Mouse (Mus musculus): ENCODE data around the gene Wnt7b. TPM values are rescaled to one million over a fixed set of nuclear protein-coding genes. Genes with fewer than 3 reads are reported as not detected.

The Wnt7b gene
- 1.3 and 5.2 TPM in 2 replicates for polyA plus RNA-seq (2015; fragmentation: Nextera tagmentation; extraction: Ambion mirVana)

DNA sequence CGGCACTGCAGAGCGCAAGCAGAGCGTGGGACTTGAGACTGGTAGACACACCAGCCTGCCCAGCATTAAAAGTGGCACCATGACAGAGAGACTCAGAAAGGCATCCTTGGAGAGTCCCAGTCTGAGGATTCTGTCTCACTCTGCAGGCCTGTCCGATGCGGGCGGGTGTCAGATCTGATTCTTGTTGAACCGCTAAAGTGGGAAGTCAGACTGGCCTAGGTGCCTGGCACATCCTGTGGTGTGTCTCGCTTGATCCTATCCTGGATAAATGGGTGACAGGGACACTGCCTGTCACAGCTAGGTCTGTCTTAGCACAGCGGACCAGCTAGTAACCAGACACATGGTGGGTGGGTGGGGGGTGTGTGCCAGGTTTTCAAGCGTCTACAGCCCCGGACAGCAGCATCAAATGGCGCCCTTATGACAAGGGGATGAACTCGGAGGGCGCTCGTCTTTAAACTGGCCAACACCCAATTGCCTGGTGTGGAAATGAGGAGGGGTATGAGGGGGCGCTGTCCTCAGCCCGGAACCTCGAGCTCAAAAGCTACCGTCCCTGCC is at the start of gene Wnt7b:
Gene Wnt7b (minus strand): TSS at position 118 of the 555 bp plus-strand sequence.
- peaks cover 33% of the 10 kb centered on the region for H3K4me1 ChIP-seq (replicated peaks)
- H3K4me3 ChIP-seq, result peak within 1 kb of the TSS; percentile 58
- peak within 1 kb of the TSS; percentile 94 for H3K4me2 ChIP-seq
- H3K27me3 ChIP-seq, result peaks cover 95% of the 10 kb centered on the region
- no peaks in the 10 kb centered on the region for H3K9me3 ChIP-seq (replicated peaks)
- 0 out of 2 replicates have a peak within 1 kb of the TSS, but pooled peaks have one; percentile 40 for H3K9ac ChIP-seq
- no peak for ATAC-seq (replicated peaks; ENCODE audit: insufficient number of reproducible peaks, insufficient read depth, low FRiP score, low read depth)
- 5% methylated on average over 19 of the region's 19 CpGs for WGBS
- no peak within 1 kb of the TSS for H3K27ac ChIP-seq
- H3K36me3 ChIP-seq, result no peaks in the 10 kb centered on the region

DNA sequence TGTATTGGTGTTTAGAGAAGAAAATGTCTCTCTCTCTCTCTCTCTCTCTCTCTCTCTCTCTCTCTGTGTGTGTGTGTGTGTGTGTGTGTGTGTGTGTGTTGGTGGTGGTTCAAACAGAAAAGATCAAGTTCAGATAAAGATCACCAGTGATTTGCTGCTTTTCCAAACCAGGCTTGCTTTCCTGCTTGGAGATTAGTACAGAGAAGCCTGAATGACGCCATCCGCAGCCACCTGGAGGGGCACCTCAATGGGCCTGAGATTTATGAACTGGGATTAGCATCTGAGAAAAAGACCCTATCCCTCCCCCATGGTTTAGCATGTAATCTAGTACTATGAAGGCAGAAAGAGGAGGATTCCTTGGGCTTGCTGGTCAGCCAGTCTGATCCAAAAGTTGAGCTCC is 49.3 kb upstream of the Wnt7b start:
- Histone ChIP-seq H3K4me1 (replicated peaks) (peaks cover 6% of the 10 kb centered on the region), H3K9ac (no peak overlapping the region), H3K4me2 (no peak overlapping the region), H3K9me3 (replicated peaks) (no peaks in the 10 kb centered on the region), H3K36me3 (no peaks in the 10 kb centered on the region), H3K27me3 (peaks cover 12% of the 10 kb centered on the region), H3K4me3 (no peak overlapping the region), H3K27ac (no peak overlapping the region)
- ATAC-seq (replicated peaks; ENCODE audit: insufficient number of reproducible peaks, insufficient read depth, low FRiP score, low read depth), result no peak
- 79% methylated on average over 2 of the region's 2 CpGs for WGBS

DNA sequence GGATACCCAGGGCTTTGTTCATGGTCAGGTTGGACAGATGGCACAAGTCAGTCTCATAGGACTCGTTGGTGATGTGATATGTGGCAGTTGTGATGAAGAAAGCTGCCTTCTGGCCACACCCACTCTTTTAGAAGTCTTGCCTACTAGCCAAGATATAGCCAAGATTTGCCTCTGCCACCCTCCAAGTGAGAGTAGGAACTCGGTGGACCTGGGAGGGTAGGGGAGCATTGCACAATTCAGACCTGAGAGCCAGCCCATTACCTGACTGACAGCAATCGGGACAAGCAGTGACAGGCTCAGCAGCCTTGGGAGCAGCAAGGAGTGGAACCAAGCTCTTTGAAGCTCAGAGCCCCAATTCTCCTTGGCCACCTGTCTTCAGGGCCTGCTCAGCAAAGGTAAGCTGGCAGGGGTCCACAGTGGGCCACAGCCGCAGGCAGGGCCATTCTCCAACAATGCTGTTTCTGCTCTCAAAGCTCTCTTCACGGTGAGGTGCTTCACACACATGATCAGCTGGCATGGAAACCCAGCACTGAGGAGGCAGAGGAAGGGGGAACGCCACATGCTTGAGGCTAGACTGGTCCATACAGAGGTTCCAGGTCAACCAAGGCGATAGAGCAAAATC is 47.8 kb upstream of the Wnt7b start:
- peaks cover 24% of the 10 kb centered on the region for H3K27me3 ChIP-seq
- H3K4me3 ChIP-seq, result no peak overlapping the region
- H3K9ac ChIP-seq, result no peak overlapping the region
- no peak overlapping the region for H3K27ac ChIP-seq
- H3K4me2 ChIP-seq, result no peak overlapping the region
- no peak for ATAC-seq (replicated peaks; ENCODE audit: insufficient number of reproducible peaks, insufficient read depth, low FRiP score, low read depth)
- H3K36me3 ChIP-seq, result no peaks in the 10 kb centered on the region
- WGBS, result 70% methylated on average over 7 of the region's 7 CpGs
- peaks cover 12% of the 10 kb centered on the region for H3K4me1 ChIP-seq (replicated peaks)
- H3K9me3 ChIP-seq (replicated peaks), result no peaks in the 10 kb centered on the region

DNA sequence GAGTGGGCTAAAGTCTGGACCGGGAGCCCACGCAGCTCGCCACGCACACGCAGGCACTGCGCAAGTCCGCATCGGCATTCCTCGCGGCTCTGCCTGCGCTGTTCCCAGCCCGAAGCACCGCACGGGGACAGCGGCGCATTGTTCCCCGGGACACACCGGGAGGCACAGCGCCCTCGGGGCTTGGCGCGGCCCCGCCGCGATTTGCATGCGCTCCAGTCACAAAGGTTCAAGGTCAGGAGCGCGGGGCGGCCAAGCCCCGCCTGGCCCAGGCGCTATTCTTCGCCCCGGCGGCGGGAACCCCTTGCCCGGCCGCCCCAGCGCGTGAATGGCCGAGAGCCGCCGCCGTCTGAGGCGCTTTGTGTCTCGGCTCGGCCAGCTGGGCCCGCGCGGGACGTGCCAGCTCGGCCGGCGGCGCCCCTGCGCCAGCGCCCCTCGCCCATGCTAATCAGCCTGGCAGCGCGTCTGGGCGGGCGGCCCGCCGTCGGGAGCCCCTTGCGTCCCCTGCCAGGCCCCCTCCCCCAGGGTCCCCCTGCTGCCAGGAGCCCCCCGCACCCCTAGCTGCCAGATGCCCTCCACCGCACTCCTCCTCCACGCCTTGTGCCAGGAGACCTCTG is 43.5 kb upstream of the Wnt7b start:
- no peak overlapping the region for H3K27ac ChIP-seq
- peak overlapping the region; percentile 60 for H3K9ac ChIP-seq
- H3K4me3 ChIP-seq, result peak overlapping the region; percentile 44
- H3K9me3 ChIP-seq (replicated peaks), result no peaks in the 10 kb centered on the region; the same call in 1 of the 2 replicates
- WGBS, result 3% methylated on average over 66 of the region's 68 CpGs
- ATAC-seq (replicated peaks; ENCODE audit: insufficient number of reproducible peaks, insufficient read depth, low FRiP score, low read depth), result peak; percentile 18; the same call in 1 of the 2 replicates
- H3K27me3 ChIP-seq, result peaks cover 52% of the 10 kb centered on the region
- peaks cover 10% of the 10 kb centered on the region for H3K4me1 ChIP-seq (replicated peaks)
- peak overlapping the region; percentile 70 for H3K4me2 ChIP-seq
- no peaks in the 10 kb centered on the region for H3K36me3 ChIP-seq

DNA sequence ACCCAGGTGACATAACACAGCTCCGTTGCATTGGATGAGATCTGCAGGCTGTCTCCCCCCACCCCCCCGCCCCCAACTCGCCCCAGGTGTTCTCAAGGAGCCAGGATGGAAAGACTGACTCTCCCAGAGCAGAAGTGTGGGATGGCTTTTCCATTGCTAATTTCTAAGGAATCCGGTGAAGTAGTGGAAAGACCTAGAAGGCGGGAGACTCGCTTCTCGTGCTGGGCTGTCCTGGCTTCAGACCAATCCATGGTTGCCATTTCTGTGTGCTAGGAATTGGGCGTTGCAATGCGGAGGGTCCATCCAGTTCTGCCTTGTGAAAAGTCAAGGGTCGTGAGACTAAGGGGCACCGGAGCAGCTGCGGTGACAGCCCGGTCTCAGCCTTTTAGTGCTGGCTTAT is 39.9 kb upstream of the Wnt7b start:
- WGBS, result 70% methylated on average over 13 of the region's 13 CpGs

DNA sequence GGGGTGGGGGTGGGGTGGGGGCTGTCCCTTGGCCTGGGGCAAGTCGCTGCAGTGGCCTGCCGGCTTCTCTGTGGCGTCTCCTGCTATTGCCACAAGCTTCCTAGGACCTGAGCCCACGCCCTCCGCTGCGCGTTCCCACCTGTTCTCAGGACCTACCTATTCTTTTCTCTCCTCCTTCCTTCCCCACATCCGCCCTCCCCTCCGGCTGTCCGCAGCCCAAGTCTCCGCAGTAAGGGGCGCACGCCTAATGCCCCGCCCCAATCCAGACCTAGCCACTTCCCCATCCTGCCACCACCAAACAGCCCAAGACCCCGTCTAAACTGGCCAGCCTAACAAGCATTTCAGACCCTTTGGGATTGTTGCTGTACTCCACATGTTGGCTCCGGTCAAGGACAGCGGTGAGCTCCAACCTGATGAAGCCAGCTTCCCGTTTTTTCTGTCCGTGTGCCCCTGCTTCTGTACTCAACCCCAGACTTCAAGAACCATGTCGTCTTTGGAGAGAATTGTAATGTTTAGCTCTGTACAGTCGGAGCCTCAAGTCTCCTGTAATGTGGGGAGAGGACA is 33.3 kb upstream of the Wnt7b start:
- Histone ChIP-seq H3K27me3 (peaks cover 31% of the 10 kb centered on the region), H3K4me1 (replicated peaks) (peaks cover 32% of the 10 kb centered on the region), H3K4me3 (peak overlapping the region; percentile 10; the same call in 1 of the 2 replicates), H3K36me3 (no peaks in the 10 kb centered on the region), H3K27ac (no peak overlapping the region), H3K9me3 (replicated peaks) (no peaks in the 10 kb centered on the region), H3K9ac (no peak overlapping the region), H3K4me2 (peak overlapping the region; percentile 47)
- 27% methylated on average over 18 of the region's 21 CpGs for WGBS
- ATAC-seq (replicated peaks; ENCODE audit: insufficient number of reproducible peaks, insufficient read depth, low FRiP score, low read depth), result no peak

More for the DNA sequence above, 39.9 kb upstream of the Wnt7b start:
- Histone ChIP-seq H3K4me2 (no peak overlapping the region), H3K9me3 (replicated peaks) (no peaks in the 10 kb centered on the region; the same call in 1 of the 2 replicates), H3K27ac (no peak overlapping the region), H3K4me3 (no peak overlapping the region), H3K27me3 (peaks cover 52% of the 10 kb centered on the region), H3K9ac (no peak overlapping the region), H3K36me3 (no peaks in the 10 kb centered on the region), H3K4me1 (replicated peaks) (peaks cover 10% of the 10 kb centered on the region)
- ATAC-seq (replicated peaks; ENCODE audit: insufficient number of reproducible peaks, insufficient read depth, low FRiP score, low read depth), result no peak

DNA sequence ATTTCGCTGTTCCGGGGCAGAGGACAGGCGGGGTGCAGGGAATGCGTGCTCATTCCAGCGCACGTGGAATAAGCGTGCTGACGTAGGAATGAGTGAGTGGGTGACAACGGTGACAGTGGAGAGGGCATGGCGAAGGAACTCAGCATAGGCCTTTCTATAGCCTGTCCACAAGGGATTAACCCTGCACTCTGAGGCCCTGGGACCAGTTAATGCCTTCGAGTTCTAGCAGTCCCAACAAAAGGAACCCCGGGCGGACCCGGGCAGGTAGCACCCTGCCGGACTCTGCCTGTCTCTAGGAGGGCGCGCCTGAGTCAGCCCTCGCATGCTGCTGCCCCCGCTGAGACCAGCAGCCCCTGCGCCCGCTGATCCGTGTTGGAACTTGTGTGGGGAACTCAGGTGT is 32.8 kb upstream of the Wnt7b start:
- H3K36me3 ChIP-seq, result no peaks in the 10 kb centered on the region
- WGBS, result 45% methylated on average over 22 of the region's 22 CpGs
- peak overlapping the region; percentile 10; the same call in 1 of the 2 replicates for H3K4me3 ChIP-seq
- peaks cover 28% of the 10 kb centered on the region for H3K27me3 ChIP-seq
- H3K9ac ChIP-seq, result no peak overlapping the region
- H3K27ac ChIP-seq, result no peak overlapping the region
- ATAC-seq (replicated peaks; ENCODE audit: insufficient number of reproducible peaks, insufficient read depth, low FRiP score, low read depth), result no peak
- H3K9me3 ChIP-seq (replicated peaks), result no peaks in the 10 kb centered on the region
- H3K4me2 ChIP-seq, result peak overlapping the region; percentile 47
- peaks cover 32% of the 10 kb centered on the region for H3K4me1 ChIP-seq (replicated peaks)

DNA sequence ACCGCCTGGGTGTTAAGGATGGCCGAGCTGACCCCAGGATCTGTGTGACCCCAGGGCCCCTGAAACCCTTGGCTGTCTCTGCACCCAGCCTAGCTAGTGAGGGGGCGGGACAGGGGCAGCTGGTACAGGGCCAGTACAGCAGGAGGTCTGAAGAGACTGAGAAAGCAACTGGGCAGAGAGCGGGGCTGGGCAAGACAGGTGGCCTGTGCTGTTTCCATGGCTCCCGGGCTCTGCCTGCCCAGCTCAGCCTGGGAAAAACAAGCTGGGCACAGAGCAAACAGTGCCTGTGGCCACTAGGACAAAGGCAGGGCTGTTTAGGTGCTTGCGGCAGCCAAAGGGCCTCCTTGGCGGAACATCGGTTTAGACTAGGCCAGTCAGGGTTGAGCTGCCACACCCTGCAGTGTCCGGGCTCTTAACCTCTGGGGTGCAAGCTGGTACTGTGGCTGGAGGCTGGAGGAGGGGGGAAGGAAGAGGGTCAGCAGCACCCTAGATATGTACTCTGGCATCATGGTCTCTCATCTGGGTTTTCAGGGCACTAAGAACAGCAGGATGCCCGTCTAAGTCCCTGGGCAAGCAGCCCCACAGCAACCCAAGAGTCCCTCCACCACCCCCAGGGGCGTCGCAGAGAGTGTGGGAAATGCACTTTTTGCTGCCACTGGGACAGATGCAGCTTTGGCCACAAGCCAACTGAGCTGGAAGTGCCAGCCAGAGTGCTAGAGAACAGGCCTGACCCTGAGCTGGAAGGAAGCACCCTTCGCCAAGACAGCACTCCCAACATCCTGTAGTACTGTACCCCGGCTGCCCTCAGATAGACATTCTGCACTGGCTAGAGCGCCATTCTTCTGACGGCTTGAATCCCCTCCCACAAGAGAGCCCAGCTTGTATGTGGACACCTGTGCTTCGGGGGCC is 31.3 kb upstream of the Wnt7b start:
- Histone ChIP-seq H3K9ac (no peak overlapping the region), H3K4me1 (replicated peaks) (peaks cover 32% of the 10 kb centered on the region), H3K9me3 (replicated peaks) (no peaks in the 10 kb centered on the region), H3K36me3 (no peaks in the 10 kb centered on the region), H3K27me3 (peaks cover 28% of the 10 kb centered on the region), H3K27ac (no peak overlapping the region), H3K4me3 (no peak overlapping the region), H3K4me2 (no peak overlapping the region)
- ATAC-seq (replicated peaks; ENCODE audit: insufficient number of reproducible peaks, insufficient read depth, low FRiP score, low read depth), result no peak
- WGBS, result 74% methylated on average over 17 of the region's 17 CpGs

DNA sequence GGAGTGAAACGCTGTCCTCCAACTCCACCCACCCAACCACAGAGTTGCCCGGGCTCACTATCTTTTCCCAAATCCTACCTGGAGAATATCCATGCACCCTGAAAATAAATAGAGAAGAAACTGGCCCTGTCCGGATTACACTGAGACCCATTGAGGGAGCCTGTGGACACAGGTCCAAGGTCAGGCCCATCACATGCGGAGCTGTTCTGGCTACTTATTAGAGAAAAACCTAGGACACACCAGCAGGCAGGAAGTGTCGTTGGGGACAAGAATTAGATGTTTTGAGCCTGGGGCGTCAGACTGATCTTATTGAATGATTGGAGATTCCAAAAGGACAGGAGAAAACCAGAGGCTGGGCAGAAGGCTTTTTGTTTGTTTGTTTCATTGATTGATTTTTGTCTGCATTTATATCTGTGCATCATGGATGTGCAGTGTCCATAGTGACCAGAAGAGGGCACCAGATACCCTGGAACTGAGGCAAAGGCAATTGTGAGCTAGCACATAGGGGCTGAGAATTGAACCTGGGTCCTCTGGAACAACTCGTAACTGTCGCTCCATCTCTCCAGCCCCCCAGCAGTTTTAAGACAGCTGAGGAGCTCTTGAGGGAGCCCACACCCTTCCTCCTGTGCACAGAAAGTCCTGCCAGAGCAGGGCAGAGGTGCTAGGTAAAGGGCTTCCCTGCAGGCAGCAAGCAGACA is 30.5 kb upstream of the Wnt7b start:
- no peak overlapping the region for H3K9ac ChIP-seq
- peaks cover 32% of the 10 kb centered on the region for H3K4me1 ChIP-seq (replicated peaks)
- H3K27me3 ChIP-seq, result peaks cover 28% of the 10 kb centered on the region
- no peak for ATAC-seq (replicated peaks; ENCODE audit: insufficient number of reproducible peaks, insufficient read depth, low FRiP score, low read depth)
- WGBS, result 76% methylated on average over 8 of the region's 8 CpGs
- no peaks in the 10 kb centered on the region for H3K9me3 ChIP-seq (replicated peaks)
- no peak overlapping the region for H3K27ac ChIP-seq
- H3K4me3 ChIP-seq, result no peak overlapping the region
- no peaks in the 10 kb centered on the region for H3K36me3 ChIP-seq
- H3K4me2 ChIP-seq, result no peak overlapping the region

DNA sequence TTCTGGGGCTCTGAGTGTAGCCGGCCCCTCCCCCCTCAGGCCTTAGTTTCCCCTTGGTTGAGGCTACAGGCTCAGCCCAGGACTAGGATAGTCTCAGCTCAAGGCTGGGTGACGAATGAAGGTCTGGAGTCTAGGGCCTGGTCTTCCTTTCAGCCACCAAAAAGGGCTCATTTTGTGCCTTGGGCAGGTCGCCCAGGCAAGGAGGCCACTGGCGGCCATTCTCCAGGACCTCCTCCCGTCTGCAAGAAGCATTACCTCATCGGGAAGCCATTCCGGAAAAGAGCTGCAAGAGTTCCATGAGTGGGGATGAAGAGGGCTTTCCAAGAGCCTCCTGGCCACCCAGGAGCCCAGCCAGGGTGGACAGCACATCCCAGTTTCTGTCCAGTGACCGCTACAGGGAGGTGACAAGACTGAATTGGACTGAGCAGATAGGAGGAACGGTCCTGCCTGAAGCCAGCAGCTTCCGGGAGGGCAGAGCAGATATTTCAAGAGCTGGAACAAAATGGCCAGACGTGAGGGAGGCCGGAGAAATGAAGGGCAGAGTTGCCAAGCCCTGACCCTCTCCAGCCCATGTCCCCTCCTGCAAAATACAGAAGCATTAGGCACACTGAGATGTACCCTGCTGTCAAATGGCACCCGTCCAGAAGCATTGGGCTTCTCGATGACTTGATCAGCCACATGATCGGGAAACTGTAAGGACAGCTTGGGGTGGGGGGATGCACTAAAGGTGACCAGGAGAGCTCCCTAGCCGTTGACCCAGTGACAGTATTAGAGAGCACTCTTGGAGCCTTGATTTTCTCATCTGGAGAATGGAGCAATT is 29.6 kb upstream of the Wnt7b start:
- Histone ChIP-seq H3K4me1 (replicated peaks) (peaks cover 32% of the 10 kb centered on the region), H3K27ac (peak overlapping the region; percentile 85), H3K27me3 (peaks cover 24% of the 10 kb centered on the region), H3K36me3 (no peaks in the 10 kb centered on the region), H3K9ac (0 out of 2 replicates have a peak overlapping the region, but pooled peaks have one; percentile 4), H3K4me2 (no peak overlapping the region), H3K9me3 (replicated peaks) (no peaks in the 10 kb centered on the region), H3K4me3 (no peak overlapping the region)
- no peak for ATAC-seq (replicated peaks; ENCODE audit: insufficient number of reproducible peaks, insufficient read depth, low FRiP score, low read depth)
- 55% methylated on average over 16 of the region's 16 CpGs for WGBS

Data from heart, embryonic 15.5 days (tissue).